Mouse (Mus musculus) natural killer cell, adult 2 months (primary cell): ENCODE data around the gene Tcp10a.
"Not testable (repeated sequence)": the region's sequence is repeated elsewhere in the genome, so short reads cannot be mapped to it uniquely, and the experiment has no call there.

Experiments
- DNase-seq, 2 experiments: peaks; one replicate each; pipeline ENCODE4 v3.0.0; 2022; ENCODE audit warnings: low spot score in 2 of 2

Gene Tcp10a

GRCm38 (mm10) chr17:7366676-7367374, 42.4 kb downstream of the Tcp10a start:
- not testable (repeated sequence) for DNase-seq

- not testable (repeated sequence) for DNase-seq
Measured at GRCm38 (mm10) chr17:7369401-7369800, 45.0 kb downstream of the Tcp10a start.

- not testable (repeated sequence) for DNase-seq
Measured at GRCm38 (mm10) chr17:7371879-7372278, 47.4 kb downstream of the Tcp10a start, which contains the start of gene Gm49630. Gene Gm49630 (minus strand): TSS chr17:7371979.

- not testable (repeated sequence) for DNase-seq
Measured at GRCm38 (mm10) chr17:7376951-7377700, 52.7 kb downstream of the Tcp10a start.

GRCm38 (mm10) chr17:7377907-7378306, 53.5 kb downstream of the Tcp10a start:
- DNase-seq, result not testable (repeated sequence)

GRCm38 (mm10) chr17:7382711-7383110, 58.3 kb downstream of the Tcp10a start:
- DNase-seq, result not testable (repeated sequence)

- DNase-seq, result not testable (repeated sequence)
Measured at GRCm38 (mm10) chr17:7383167-7384143, 59.0 kb downstream of the Tcp10a start.

- not testable (repeated sequence) for DNase-seq
Measured at GRCm38 (mm10) chr17:7385364-7385763, 60.9 kb downstream of the Tcp10a start, which contains the start of gene Unc93a2. Gene Unc93a2 (minus strand): TSS chr17:7385464.

GRCm38 (mm10) chr17:7386016-7386415, 61.6 kb downstream of the Tcp10a start:
- DNase-seq, result not testable (repeated sequence)

GRCm38 (mm10) chr17:7388341-7388957, 64.0 kb downstream of the Tcp10a start:
- DNase-seq, result not testable (repeated sequence)

- not testable (repeated sequence) for DNase-seq
Measured at GRCm38 (mm10) chr17:7388958-7389356, 64.5 kb downstream of the Tcp10a start.

- DNase-seq, result not testable (repeated sequence)
Measured at GRCm38 (mm10) chr17:7389898-7390297, 65.5 kb downstream of the Tcp10a start.

GRCm38 (mm10) chr17:7395116-7395515, 70.7 kb downstream of the Tcp10a start:
- not testable (repeated sequence) for DNase-seq
